Mouse (Mus musculus) lung, postnatal 25 days (tissue): ENCODE data around the gene 1810037I17Rik.

Experiments
- DNase-seq: peaks from one replicate; pipeline ENCODE4 v3.0.0; 2022; ENCODE audit warnings: low spot score

1810037I17Rik gene

GRCm38 (mm10) chr3:122924009-122924914 lies at the start of gene 1810037I17Rik:
Gene 1810037I17Rik, plus strand, starts transcription at chr3:122924203.
- peak; percentile 96 for DNase-seq

- DNase-seq = no peak
Observed at GRCm38 (mm10) chr3:122876870-122877269, 47.1 kb upstream of the 1810037I17Rik start.

GRCm38 (mm10) chr3:122877543-122877942 lies 46.5 kb upstream of the 1810037I17Rik start:
- no peak for DNase-seq

GRCm38 (mm10) chr3:122878705-122879315 lies 45.2 kb upstream of the 1810037I17Rik start:
- no peak for DNase-seq

GRCm38 (mm10) chr3:122887505-122888301 lies 36.3 kb upstream of the 1810037I17Rik start:
- DNase-seq = no peak

- DNase-seq = peak; percentile 39
Observed at GRCm38 (mm10) chr3:122888371-122888819, 35.6 kb upstream of the 1810037I17Rik start.

- DNase-seq = no peak
Observed at GRCm38 (mm10) chr3:122894772-122895171, 29.2 kb upstream of the 1810037I17Rik start, which contains the start of gene Fabp2. Gene Fabp2, plus strand, starts transcription at chr3:122895072.

GRCm38 (mm10) chr3:122895189-122895731 lies 28.7 kb upstream of the 1810037I17Rik start:
- no peak for DNase-seq

- DNase-seq = no peak
Observed at GRCm38 (mm10) chr3:122898254-122898653, 25.7 kb upstream of the 1810037I17Rik start.

GRCm38 (mm10) chr3:122903746-122904433 lies 20.1 kb upstream of the 1810037I17Rik start:
- DNase-seq = peak; percentile 54

- DNase-seq = no peak
Observed at GRCm38 (mm10) chr3:122907841-122908240, 16.2 kb upstream of the 1810037I17Rik start.

GRCm38 (mm10) chr3:122915493-122915892 lies 8.5 kb upstream of the 1810037I17Rik start:
- no peak for DNase-seq

- no peak for DNase-seq
Observed at GRCm38 (mm10) chr3:122916191-122916680, 7.8 kb upstream of the 1810037I17Rik start.

- DNase-seq = no peak
Observed at GRCm38 (mm10) chr3:122918672-122919071, 5.3 kb upstream of the 1810037I17Rik start.

- no peak for DNase-seq
Observed at GRCm38 (mm10) chr3:122919260-122919659, 4.7 kb upstream of the 1810037I17Rik start, which contains the start of gene Gm10959. Gene Gm10959, minus strand, starts transcription at chr3:122919360.

- DNase-seq = no peak
Observed at GRCm38 (mm10) chr3:122920572-122921435, 3.2 kb upstream of the 1810037I17Rik start.

GRCm38 (mm10) chr3:122921676-122922527 lies 2.1 kb upstream of the 1810037I17Rik start:
- no peak for DNase-seq

GRCm38 (mm10) chr3:122923147-122923546 lies 856 bp upstream of the 1810037I17Rik start:
- no peak for DNase-seq

GRCm38 (mm10) chr3:122929723-122930122 lies 5.7 kb downstream of the 1810037I17Rik start:
- DNase-seq = no peak
